Mouse (Mus musculus): ENCODE measurements at regions not wholly inside any gene's neighbourhood (a gene's known extent, or its start where the extent isn't known, plus 50 kb on each side); places are given as distances from the start of the nearest gene placed in this dataset.

DNA sequence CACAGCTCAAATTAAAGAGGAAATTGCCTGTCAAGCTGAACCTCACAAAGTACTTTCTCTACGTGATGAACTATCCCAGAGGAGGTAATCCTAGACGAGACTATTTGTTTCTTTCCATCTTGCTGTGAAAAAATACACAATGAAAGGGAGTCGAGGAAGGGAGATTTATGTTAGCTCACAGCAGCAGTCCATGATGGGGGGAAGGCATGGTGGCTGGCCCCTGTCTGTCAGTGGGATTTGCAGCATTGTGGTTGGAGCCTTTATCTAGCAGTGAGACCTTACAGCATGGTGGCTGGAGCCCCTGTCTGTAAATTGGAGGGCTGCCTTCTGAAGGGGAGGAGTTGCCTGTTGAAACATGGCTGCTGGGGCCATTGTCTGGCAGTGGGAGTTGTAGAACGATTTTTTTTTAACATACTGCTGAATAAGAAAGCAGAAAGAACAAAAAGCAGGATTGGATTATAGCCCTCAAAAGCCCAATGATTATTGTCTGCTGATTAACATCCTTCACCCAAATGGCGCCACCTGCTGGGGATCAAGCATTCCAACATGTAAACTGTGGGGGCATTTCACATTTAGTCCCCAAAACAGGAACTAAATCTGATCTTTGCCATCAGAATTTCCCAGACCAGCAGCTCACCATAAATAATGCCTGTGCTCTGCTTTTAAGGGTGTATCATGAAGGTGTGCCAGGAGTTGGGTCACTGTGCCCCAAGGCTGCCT lies 54.0 kb upstream of the Ripor2 start:
- peak; percentile 11 for DNase-seq

Data from kidney, adult 18-20 months (tissue).